Mouse (Mus musculus) C3H10T1/2 (cell line): ENCODE results near the gene Qser1. TPM values are rescaled to one million over a fixed set of nuclear protein-coding genes. Genes with fewer than 3 reads are reported as not detected.

Experiments
- polyA plus RNA-seq, 2 experiments: library from polyadenylated mRNA; unstranded; fragments of >200 nt; fragmentation: generic; extraction: Trizol; gene quantifications; one replicate each; pipeline ENCODE4 v1.2.1; 2012; ENCODE audit warnings: missing spikeins in 2 of 2

Qser1 gene
- polyA plus RNA-seq, result 1 to 10 TPM in 1 of 2 experiments, under 1 TPM in 1; 0.21 to 2.1 TPM

GRCm38 (mm10) chr2:104816371-104816827 is at the start of gene Qser1:
Gene Qser1 (minus strand): TSS chr2:104816760.

DNA sequence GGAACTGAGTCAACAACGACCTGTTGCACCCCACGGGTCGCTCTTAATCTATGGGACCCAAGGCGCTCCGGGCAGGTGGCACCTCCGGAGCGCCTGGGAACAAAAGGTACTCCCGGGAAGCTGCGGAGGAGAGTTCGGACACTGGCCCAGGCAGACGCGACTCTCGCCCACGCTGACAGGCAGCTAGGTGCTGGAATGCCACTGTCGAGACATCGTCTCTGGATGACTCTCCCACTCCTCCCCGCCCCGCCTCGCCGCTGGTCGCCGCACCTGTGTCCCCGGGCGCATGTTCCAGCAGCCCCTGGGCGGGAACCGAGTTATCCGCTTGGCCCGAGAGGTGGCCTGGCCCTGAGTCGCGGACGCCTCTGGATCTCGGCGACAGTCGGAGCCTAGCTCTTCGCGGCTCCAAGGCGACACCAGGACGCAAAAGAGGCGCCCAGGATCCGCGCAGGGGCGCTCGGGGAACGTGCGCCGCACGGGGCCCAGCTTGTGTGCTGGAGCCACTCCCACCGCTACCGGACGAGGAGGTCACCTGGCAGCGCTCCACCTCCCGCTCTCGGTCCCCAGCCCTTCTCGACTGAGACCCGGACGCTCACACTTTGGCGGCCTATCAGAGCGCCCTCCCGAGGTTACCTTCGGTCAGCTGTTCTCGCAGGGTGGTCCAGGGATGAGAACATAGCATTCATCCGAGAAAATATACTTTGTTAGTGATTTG is 32.9 kb upstream of the Qser1 start, which contains the start of gene Prrg4:
Gene Prrg4 (minus strand): TSS at position 601 of the 715 bp plus-strand sequence.

DNA sequence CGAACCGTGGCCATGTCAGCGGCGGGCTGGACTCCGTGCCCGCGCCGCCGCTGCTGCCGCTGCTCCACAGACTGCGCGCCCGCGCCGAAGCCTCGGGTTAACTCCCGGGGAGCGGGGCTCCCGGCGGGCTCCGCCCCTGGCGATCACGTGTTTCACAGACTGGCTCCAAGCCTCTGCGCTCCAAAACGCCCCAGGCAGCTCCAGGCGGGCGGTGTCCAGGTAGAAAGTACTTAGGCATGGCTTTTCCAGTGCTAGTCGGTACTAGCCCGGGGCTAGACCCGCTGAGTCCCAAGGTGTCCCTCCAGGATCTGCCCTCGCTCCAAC is 73.9 kb downstream of the Qser1 start, which contains the start of gene Depdc7:
Gene Depdc7 (minus strand): TSS at position 138 of the 324 bp plus-strand sequence.

GRCm38 (mm10) chr2:104716279-104716678 is 100.3 kb downstream of the Qser1 start, which contains the start of gene Pin1rt1:
Gene Pin1rt1 (minus strand): TSS chr2:104716379.

DNA sequence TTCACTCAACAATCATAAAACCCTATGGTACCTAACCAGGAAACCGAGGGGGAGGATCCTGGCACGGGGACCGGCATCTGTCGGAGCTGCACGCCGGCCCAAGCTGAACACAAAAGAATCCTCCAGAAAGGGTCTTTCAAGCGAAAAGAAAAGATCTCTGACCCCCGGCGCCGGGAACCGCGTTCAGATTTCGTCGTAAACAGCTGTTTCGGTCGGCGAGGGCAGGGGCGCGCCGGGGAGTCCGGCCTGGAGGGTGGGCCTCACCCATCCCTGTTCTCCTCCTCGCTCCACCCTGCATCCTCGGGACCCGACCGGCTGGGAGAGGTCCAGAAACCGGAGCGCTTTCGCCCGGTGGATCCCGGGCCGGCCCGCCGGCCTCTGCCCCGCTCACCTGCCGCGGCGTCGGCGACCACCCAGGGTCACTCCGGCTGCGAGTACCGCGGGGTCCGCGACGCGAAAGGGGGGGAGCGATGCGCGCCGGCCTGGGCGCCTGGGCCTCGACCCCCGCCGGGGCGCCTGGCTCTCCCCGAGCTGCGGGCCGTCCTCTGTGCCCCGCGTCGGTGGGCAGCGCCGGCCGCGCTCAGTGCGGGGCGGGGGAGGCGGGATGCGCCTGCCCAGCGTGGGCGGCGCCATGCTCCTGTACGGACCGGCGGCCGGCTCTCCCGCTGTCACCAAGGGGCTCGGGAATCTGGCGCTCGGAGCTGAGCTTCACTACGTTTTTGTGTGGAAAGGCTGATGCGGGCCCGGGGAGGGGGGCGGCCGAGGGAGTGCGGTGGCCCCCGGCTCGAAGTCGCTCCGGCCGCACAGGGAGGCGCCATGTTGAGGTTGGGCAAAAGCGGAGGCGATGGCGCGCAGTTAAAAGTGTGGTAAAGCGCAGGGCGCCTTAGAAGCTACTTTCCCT is 104.7 kb downstream of the Qser1 start, which contains the start of gene Tcp11l1:
Gene Tcp11l1 (minus strand): TSS at position 585 of the 901 bp plus-strand sequence.

Other genes starting within 250 kb of the Qser1 start
- gene Cstf3, start 226.2 kb downstream of the Qser1 start, polyA plus RNA-seq, result 1 to 10 TPM; 3.3 to 7.1 TPM
- gene Tcp11l1, start 104.6 kb downstream of the Qser1 start, polyA plus RNA-seq, result 1 to 10 TPM; 3.3 to 4.3 TPM
- gene Pin1rt1, start 100.4 kb downstream of the Qser1 start, polyA plus RNA-seq, result not detected
- gene Depdc7, start 73.9 kb downstream of the Qser1 start, polyA plus RNA-seq, result under 1 TPM; 0.11 to 0.53 TPM
- not detected for gene Prrg4, start 33.1 kb upstream of the Qser1 start, polyA plus RNA-seq
- under 1 TPM; 0.01 to 0.15 TPM for gene Ccdc73, start 51.0 kb upstream of the Qser1 start, polyA plus RNA-seq
- 10 to 100 TPM; 18.5 to 92.2 TPM for gene Eif3m, start 200.3 kb upstream of the Qser1 start, polyA plus RNA-seq